Mouse (Mus musculus) stomach, embryonic 15.5 days (tissue): ENCODE data around the gene Ndel1. TPM values are rescaled to one million over a fixed set of nuclear protein-coding genes. Genes with fewer than 3 reads are reported as not detected.

Experiments used
- ATAC-seq: fragments of 200-750 bp; cut with Nextera tagmentation; 2 replicates; pipeline ENCODE4 v1.8.0; 2017; ENCODE audit warnings: low read depth, moderate number of reproducible peaks, moderate TSS enrichment; ENCODE audit not compliant: insufficient read depth, low FRiP score
- H3K27ac ChIP-seq: fragments of 300-500 bp; sonication (generic); 2 replicates; pipeline ENCODE4 v1.5.1; 2015; ENCODE audit warnings: mild to moderate bottlenecking, inconsistent platforms
- H3K27me3 ChIP-seq: fragments of 300-500 bp; sonication (generic); replicated peaks from 2 replicates; pipeline ENCODE4 v1.6.1; 2015; ENCODE audit warnings: inconsistent platforms
- H3K36me3 ChIP-seq: fragments of 300-500 bp; sonication (generic); 2 replicates; pipeline ENCODE4 v1.6.1; 2015; ENCODE audit warnings: inconsistent platforms
- H3K4me1 ChIP-seq: fragments of 300-500 bp; sonication (generic); 2 replicates; pipeline ENCODE4 v1.6.1; 2015; ENCODE audit warnings: inconsistent platforms
- H3K4me2 ChIP-seq: fragments of 300-500 bp; sonication (generic); 2 replicates; pipeline ENCODE4 v1.6.1; 2015; ENCODE audit warnings: mild to moderate bottlenecking, inconsistent platforms
- H3K4me3 ChIP-seq: fragments of 300-500 bp; sonication (generic); replicated peaks from 2 replicates; pipeline ENCODE4 v1.5.1; 2015; ENCODE audit warnings: inconsistent platforms
- H3K9ac ChIP-seq: fragments of 300-500 bp; sonication (generic); 2 replicates; pipeline ENCODE4 v1.6.1; 2015; ENCODE audit warnings: inconsistent platforms
- H3K9me3 ChIP-seq: fragments of 300-500 bp; sonication (generic); 2 replicates; pipeline ENCODE4 v1.6.1; 2016; ENCODE audit warnings: inconsistent platforms
- WGBS: fragments of 180-500 bp; shearing (Covaris S2); methylation state at CpG from one replicate; pipeline ENCODE4 v1.1.7; 2015; 5-methylcytosine and 5-hydroxymethylcytosine counted together
- polyA plus RNA-seq: library from polyadenylated mRNA; unstranded; fragments of >200 nt; fragmentation: Nextera tagmentation; extraction: Ambion mirVana; gene quantifications from 2 replicates; pipeline ENCODE4 v1.2.1, GENCODE M21; 2015

The Ndel1 gene
- polyA plus RNA-seq, 1 experiment from 2014 or later = 80.4 TPM

- no peaks in the 10 kb centered on the region for H3K27me3 ChIP-seq
- no peak for ATAC-seq
- no peak overlapping the region for H3K27ac ChIP-seq
- H3K4me3 ChIP-seq = no peak overlapping the region
- whole genome bisulfite sequencing = 90% methylated on average over 10 of the region's 10 CpGs
- no peaks in the 10 kb centered on the region for H3K9me3 ChIP-seq
- no peak overlapping the region for H3K9ac ChIP-seq
- H3K36me3 ChIP-seq = peaks cover 66% of the 10 kb centered on the region
- H3K4me2 ChIP-seq = no peak overlapping the region
- H3K4me1 ChIP-seq = no peaks in the 10 kb centered on the region
Observed at GRCm38 (mm10) chr11:68790720-68791119, 80.9 kb downstream of the Ndel1 start.

GRCm38 (mm10) chr11:68787222-68787621 lies 84.4 kb downstream of the Ndel1 start:
- WGBS = 92% methylated on average over 9 of the region's 9 CpGs
- Histone ChIP-seq H3K4me1 (no peaks in the 10 kb centered on the region), H3K27ac (no peak overlapping the region), H3K4me2 (no peak overlapping the region), H3K27me3 (no peaks in the 10 kb centered on the region), H3K9ac (no peak overlapping the region), H3K36me3 (peaks cover 51% of the 10 kb centered on the region), H3K9me3 (no peaks in the 10 kb centered on the region), H3K4me3 (no peak overlapping the region)
- no peak for ATAC-seq

GRCm38 (mm10) chr11:68785813-68786212 lies 85.8 kb downstream of the Ndel1 start:
- H3K9ac ChIP-seq = no peak overlapping the region
- no peaks in the 10 kb centered on the region for H3K27me3 ChIP-seq
- no peaks in the 10 kb centered on the region for H3K4me1 ChIP-seq
- H3K9me3 ChIP-seq = no peaks in the 10 kb centered on the region
- H3K27ac ChIP-seq = no peak overlapping the region
- H3K4me2 ChIP-seq = no peak overlapping the region
- no peak for ATAC-seq
- peaks cover 42% of the 10 kb centered on the region for H3K36me3 ChIP-seq
- no peak overlapping the region for H3K4me3 ChIP-seq
- WGBS = 70% methylated on average over 8 of the region's 8 CpGs

- no peak for ATAC-seq
- H3K36me3 ChIP-seq = peaks cover 34% of the 10 kb centered on the region
- 86% methylated on average over 9 of the region's 9 CpGs for WGBS
Observed at GRCm38 (mm10) chr11:68782336-68782735, 89.3 kb downstream of the Ndel1 start.

GRCm38 (mm10) chr11:68780466-68781114 lies 91.1 kb downstream of the Ndel1 start:
- H3K4me3 ChIP-seq = no peak overlapping the region
- H3K27me3 ChIP-seq = no peaks in the 10 kb centered on the region
- no peak overlapping the region for H3K4me2 ChIP-seq
- H3K9ac ChIP-seq = no peak overlapping the region
- no peaks in the 10 kb centered on the region for H3K4me1 ChIP-seq
- peaks cover 25% of the 10 kb centered on the region for H3K36me3 ChIP-seq
- 70% methylated on average over 14 of the region's 14 CpGs for WGBS
- no peaks in the 10 kb centered on the region for H3K9me3 ChIP-seq
- H3K27ac ChIP-seq = no peak overlapping the region
- ATAC-seq = no peak

More at GRCm38 (mm10) chr11:68782336-68782735, 89.3 kb downstream of the Ndel1 start:
- Histone ChIP-seq H3K9me3 (no peaks in the 10 kb centered on the region), H3K4me2 (no peak overlapping the region), H3K4me1 (no peaks in the 10 kb centered on the region), H3K4me3 (no peak overlapping the region), H3K9ac (no peak overlapping the region), H3K27ac (no peak overlapping the region), H3K27me3 (no peaks in the 10 kb centered on the region)

GRCm38 (mm10) chr11:68779735-68780465 lies 91.8 kb downstream of the Ndel1 start:
- no peak overlapping the region for H3K4me3 ChIP-seq
- no peaks in the 10 kb centered on the region for H3K4me1 ChIP-seq
- no peaks in the 10 kb centered on the region for H3K27me3 ChIP-seq
- H3K9ac ChIP-seq = no peak overlapping the region
- H3K27ac ChIP-seq = no peak overlapping the region
- 85% methylated on average over 10 of the region's 10 CpGs for WGBS
- ATAC-seq = no peak
- no peaks in the 10 kb centered on the region for H3K9me3 ChIP-seq
- no peak overlapping the region for H3K4me2 ChIP-seq
- peaks cover 18% of the 10 kb centered on the region; the same call in 1 of the 2 replicates for H3K36me3 ChIP-seq

- H3K9me3 ChIP-seq = no peaks in the 10 kb centered on the region
- no peak overlapping the region for H3K4me3 ChIP-seq
- ATAC-seq = no peak
- no peaks in the 10 kb centered on the region for H3K27me3 ChIP-seq
- 0 out of 2 replicates have a peak, but pooled peaks cover 15% of the 10 kb centered on the region for H3K36me3 ChIP-seq
- H3K27ac ChIP-seq = no peak overlapping the region
- no peak overlapping the region for H3K4me2 ChIP-seq
- no peak overlapping the region for H3K9ac ChIP-seq
- H3K4me1 ChIP-seq = no peaks in the 10 kb centered on the region
Observed at GRCm38 (mm10) chr11:68778855-68779254, 92.8 kb downstream of the Ndel1 start.

- WGBS = 80% methylated on average over 11 of the region's 11 CpGs
- Histone ChIP-seq H3K36me3 (peaks cover 20% of the 10 kb centered on the region; the same call in 1 of the 2 replicates), H3K27me3 (no peaks in the 10 kb centered on the region), H3K4me2 (no peak overlapping the region), H3K9ac (no peak overlapping the region), H3K9me3 (no peaks in the 10 kb centered on the region), H3K4me3 (no peak overlapping the region), H3K27ac (no peak overlapping the region), H3K4me1 (no peaks in the 10 kb centered on the region)
- ATAC-seq = no peak
Observed at GRCm38 (mm10) chr11:68777933-68778332, 93.7 kb downstream of the Ndel1 start.

GRCm38 (mm10) chr11:68776147-68776655 lies 95.5 kb downstream of the Ndel1 start:
- WGBS = 82% methylated on average over 7 of the region's 7 CpGs
- H3K36me3 ChIP-seq = peaks cover 18% of the 10 kb centered on the region; the same call in 1 of the 2 replicates

More at GRCm38 (mm10) chr11:68776147-68776655, 95.5 kb downstream of the Ndel1 start:
- H3K27ac ChIP-seq = no peak overlapping the region
- no peak overlapping the region for H3K4me3 ChIP-seq
- no peaks in the 10 kb centered on the region for H3K27me3 ChIP-seq
- H3K9me3 ChIP-seq = no peaks in the 10 kb centered on the region
- H3K4me2 ChIP-seq = no peak overlapping the region
- H3K9ac ChIP-seq = no peak overlapping the region
- ATAC-seq = no peak
- no peaks in the 10 kb centered on the region for H3K4me1 ChIP-seq

Other genes starting within 250 kb of the Ndel1 start
- gene Myh10, start 180.3 kb downstream of the Ndel1 start, polyA plus RNA-seq = 86.6 and 88.4 TPM in 2 replicates
- gene Rnf222, start 16.7 kb upstream of the Ndel1 start, polyA plus RNA-seq = 0.22 and 0.64 TPM in 2 replicates
- gene Rpl26, start 29.7 kb upstream of the Ndel1 start, polyA plus RNA-seq = 1,013 and 1,066 TPM in 2 replicates
- not detected in 2 replicates for gene Odf4, start 55.2 kb upstream of the Ndel1 start, polyA plus RNA-seq
- 8.5 and 8.8 TPM in 2 replicates for gene Arhgef15, start 85.6 kb upstream of the Ndel1 start, polyA plus RNA-seq
- 5.1 and 5.3 TPM in 2 replicates for gene Slc25a35, start 96.3 kb upstream of the Ndel1 start, polyA plus RNA-seq
- 55.9 and 63.0 TPM in 2 replicates for gene Rangrf, start 103.3 kb upstream of the Ndel1 start, polyA plus RNA-seq
- 31.5 and 33.7 TPM in 2 replicates for gene Pfas, start 136.6 kb upstream of the Ndel1 start, polyA plus RNA-seq
- 40.3 and 45.5 TPM in 2 replicates for gene Ctc1, start 144.1 kb upstream of the Ndel1 start, polyA plus RNA-seq
- 134 and 146 TPM in 2 replicates for gene Aurkb, start 173.8 kb upstream of the Ndel1 start, polyA plus RNA-seq
- 10.3 and 10.7 TPM in 2 replicates for gene Borcs6, start 187.9 kb upstream of the Ndel1 start, polyA plus RNA-seq
- gene Tmem107, start 198.9 kb upstream of the Ndel1 start, polyA plus RNA-seq = 49.6 and 55.0 TPM in 2 replicates
- gene Vamp2, start 216.6 kb upstream of the Ndel1 start, polyA plus RNA-seq = 68.5 and 84.6 TPM in 2 replicates
- 15.4 and 20.3 TPM in 2 replicates for gene Per1, start 223.4 kb upstream of the Ndel1 start, polyA plus RNA-seq
- 0.76 and 1.0 TPM in 2 replicates for gene Hes7, start 248.5 kb upstream of the Ndel1 start, polyA plus RNA-seq